Mouse (Mus musculus): ENCODE measurements around the gene Nedd4. TPM values are rescaled to one million over a fixed set of nuclear protein-coding genes. Genes with fewer than 3 reads are reported as not detected.

Gene Nedd4
- polyA plus RNA-seq, 1 experiment from 2014 or later = 564 TPM

GRCm38 (mm10) chr9:72696508-72696907, 34.4 kb downstream of the Nedd4 start:
- H3K9me3 ChIP-seq (ENCODE audit: control insufficient read depth, low read length) = no peaks in the 10 kb centered on the region
- H3K36me3 ChIP-seq (ENCODE audit: control insufficient read depth, insufficient read depth, low read length) = peaks cover 71% of the 10 kb centered on the region
- H3K27me3 ChIP-seq (ENCODE audit: control insufficient read depth, insufficient read depth, low read length) = no peaks in the 10 kb centered on the region
- H3K4me2 ChIP-seq (ENCODE audit: low read length) = no peak overlapping the region
- no peak for DNase-seq
- H3K4me3 ChIP-seq (replicated peaks; ENCODE audit: low read depth, low read length) = no peak overlapping the region
- no peak for ATAC-seq (ENCODE audit: low FRiP score, low TSS enrichment)
- H3K4me1 ChIP-seq (ENCODE audit: control insufficient read depth, insufficient read depth, low read length) = peaks cover 13% of the 10 kb centered on the region; the same call in 1 of the 2 replicates
- no peak overlapping the region for H3K27ac ChIP-seq (replicated peaks; ENCODE audit: low read depth, low read length)
- no peak overlapping the region for H3K9ac ChIP-seq (replicated peaks; ENCODE audit: low read length)
- WGBS = 82% methylated on average over 3 of the region's 3 CpGs

GRCm38 (mm10) chr9:72697779-72698178, 35.6 kb downstream of the Nedd4 start:
- no peak overlapping the region for H3K27ac ChIP-seq (replicated peaks; ENCODE audit: low read depth, low read length)
- H3K27me3 ChIP-seq (ENCODE audit: control insufficient read depth, insufficient read depth, low read length) = no peaks in the 10 kb centered on the region
- no peak overlapping the region for H3K9ac ChIP-seq (replicated peaks; ENCODE audit: low read length)
- peaks cover 75% of the 10 kb centered on the region for H3K36me3 ChIP-seq (ENCODE audit: control insufficient read depth, insufficient read depth, low read length)
- peaks cover 13% of the 10 kb centered on the region; the same call in 1 of the 2 replicates for H3K4me1 ChIP-seq (ENCODE audit: control insufficient read depth, insufficient read depth, low read length)
- no peak for DNase-seq
- no peak overlapping the region for H3K4me2 ChIP-seq (ENCODE audit: low read length)
- no peaks in the 10 kb centered on the region for H3K9me3 ChIP-seq (ENCODE audit: control insufficient read depth, low read length)
- H3K4me3 ChIP-seq (replicated peaks; ENCODE audit: low read depth, low read length) = no peak overlapping the region
- no peak for ATAC-seq (ENCODE audit: low FRiP score, low TSS enrichment)
- 95% methylated on average over 4 of the region's 4 CpGs for WGBS

GRCm38 (mm10) chr9:72699702-72700101, 37.6 kb downstream of the Nedd4 start:
- Histone ChIP-seq H3K9ac (replicated peaks; ENCODE audit: low read length) (no peak overlapping the region), H3K4me1 (ENCODE audit: control insufficient read depth, insufficient read depth, low read length) (peaks cover 13% of the 10 kb centered on the region; the same call in 1 of the 2 replicates), H3K27me3 (ENCODE audit: control insufficient read depth, insufficient read depth, low read length) (no peaks in the 10 kb centered on the region), H3K36me3 (ENCODE audit: control insufficient read depth, insufficient read depth, low read length) (peaks cover 70% of the 10 kb centered on the region), H3K27ac (replicated peaks; ENCODE audit: low read depth, low read length) (0 out of 2 replicates have a peak overlapping the region, but pooled peaks have one; percentile 21), H3K9me3 (ENCODE audit: control insufficient read depth, low read length) (no peaks in the 10 kb centered on the region), H3K4me2 (ENCODE audit: low read length) (no peak overlapping the region), H3K4me3 (replicated peaks; ENCODE audit: low read depth, low read length) (no peak overlapping the region)
- DNase-seq (no peak), ATAC-seq (ENCODE audit: low FRiP score, low TSS enrichment) (no peak)
- whole genome bisulfite sequencing = 75% methylated on average over 3 of the region's 3 CpGs

- DNase-seq = no peak
- H3K4me3 ChIP-seq (replicated peaks; ENCODE audit: low read depth, low read length) = no peak overlapping the region
- H3K4me1 ChIP-seq (ENCODE audit: control insufficient read depth, insufficient read depth, low read length) = peaks cover 9% of the 10 kb centered on the region; the same call in 1 of the 2 replicates
- H3K4me2 ChIP-seq (ENCODE audit: low read length) = no peak overlapping the region
- no peak overlapping the region for H3K27ac ChIP-seq (replicated peaks; ENCODE audit: low read depth, low read length)
- no peaks in the 10 kb centered on the region for H3K27me3 ChIP-seq (ENCODE audit: control insufficient read depth, insufficient read depth, low read length)
- H3K9me3 ChIP-seq (ENCODE audit: control insufficient read depth, low read length) = no peaks in the 10 kb centered on the region
- H3K9ac ChIP-seq (replicated peaks; ENCODE audit: low read length) = no peak overlapping the region
- no peak for ATAC-seq (ENCODE audit: low FRiP score, low TSS enrichment)
- H3K36me3 ChIP-seq (ENCODE audit: control insufficient read depth, insufficient read depth, low read length) = peaks cover 73% of the 10 kb centered on the region
- WGBS = 69% methylated on average over 8 of the region's 8 CpGs
These were observed 39.3 kb downstream of the Nedd4 start for GRCm38 (mm10) chr9:72701441-72701840.

- 47% methylated on average over 2 of the region's 2 CpGs for WGBS
These were observed 39.9 kb downstream of the Nedd4 start for GRCm38 (mm10) chr9:72702075-72702474.

DNA sequence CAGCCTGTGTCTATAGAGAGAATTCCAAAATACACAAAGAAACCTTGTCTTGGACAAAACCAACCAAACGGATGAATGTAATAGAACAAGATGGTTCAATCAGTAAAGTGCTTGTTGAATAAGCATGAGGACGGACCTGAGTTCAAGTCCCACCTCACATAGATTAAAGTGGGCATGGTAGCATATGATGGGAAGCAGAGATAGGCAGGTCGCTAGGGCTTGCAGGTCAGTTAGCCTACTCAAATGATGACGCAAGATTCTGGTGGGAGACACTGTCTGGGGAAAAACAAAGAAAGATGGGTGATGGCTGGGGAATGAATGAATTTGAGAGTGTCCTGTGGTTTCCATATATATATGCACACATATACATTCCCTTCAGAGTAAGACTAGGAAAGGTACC, 41.0 kb downstream of the Nedd4 start:
- ATAC-seq (ENCODE audit: low FRiP score, low TSS enrichment) (no peak), DNase-seq (no peak)
- Histone ChIP-seq H3K4me2 (ENCODE audit: low read length) (no peak overlapping the region), H3K36me3 (ENCODE audit: control insufficient read depth, insufficient read depth, low read length) (peaks cover 71% of the 10 kb centered on the region), H3K9me3 (ENCODE audit: control insufficient read depth, low read length) (no peaks in the 10 kb centered on the region), H3K9ac (replicated peaks; ENCODE audit: low read length) (no peak overlapping the region), H3K27me3 (ENCODE audit: control insufficient read depth, insufficient read depth, low read length) (no peaks in the 10 kb centered on the region), H3K4me1 (ENCODE audit: control insufficient read depth, insufficient read depth, low read length) (peaks cover 9% of the 10 kb centered on the region; the same call in 1 of the 2 replicates), H3K27ac (replicated peaks; ENCODE audit: low read depth, low read length) (no peak overlapping the region), H3K4me3 (replicated peaks; ENCODE audit: low read depth, low read length) (no peak overlapping the region)
- WGBS = 94% methylated on average over 4 of the region's 4 CpGs

More at GRCm38 (mm10) chr9:72702075-72702474, 39.9 kb downstream of the Nedd4 start:
- H3K36me3 ChIP-seq (ENCODE audit: control insufficient read depth, insufficient read depth, low read length) = peaks cover 71% of the 10 kb centered on the region
- 0 out of 2 replicates have a peak overlapping the region, but pooled peaks have one; percentile 32 for H3K27ac ChIP-seq (replicated peaks; ENCODE audit: low read depth, low read length)
- no peak overlapping the region for H3K4me2 ChIP-seq (ENCODE audit: low read length)
- no peaks in the 10 kb centered on the region for H3K9me3 ChIP-seq (ENCODE audit: control insufficient read depth, low read length)
- no peak overlapping the region for H3K9ac ChIP-seq (replicated peaks; ENCODE audit: low read length)
- no peaks in the 10 kb centered on the region for H3K27me3 ChIP-seq (ENCODE audit: control insufficient read depth, insufficient read depth, low read length)
- no peak for ATAC-seq (ENCODE audit: low FRiP score, low TSS enrichment)
- DNase-seq = peak; percentile 38
- H3K4me3 ChIP-seq (replicated peaks; ENCODE audit: low read depth, low read length) = no peak overlapping the region
- peaks cover 9% of the 10 kb centered on the region; the same call in 1 of the 2 replicates for H3K4me1 ChIP-seq (ENCODE audit: control insufficient read depth, insufficient read depth, low read length)

GRCm38 (mm10) chr9:72703754-72704153, 41.6 kb downstream of the Nedd4 start:
- WGBS = 83% methylated on average over 6 of the region's 6 CpGs
- H3K36me3 ChIP-seq (ENCODE audit: control insufficient read depth, insufficient read depth, low read length) = peaks cover 70% of the 10 kb centered on the region

DNA sequence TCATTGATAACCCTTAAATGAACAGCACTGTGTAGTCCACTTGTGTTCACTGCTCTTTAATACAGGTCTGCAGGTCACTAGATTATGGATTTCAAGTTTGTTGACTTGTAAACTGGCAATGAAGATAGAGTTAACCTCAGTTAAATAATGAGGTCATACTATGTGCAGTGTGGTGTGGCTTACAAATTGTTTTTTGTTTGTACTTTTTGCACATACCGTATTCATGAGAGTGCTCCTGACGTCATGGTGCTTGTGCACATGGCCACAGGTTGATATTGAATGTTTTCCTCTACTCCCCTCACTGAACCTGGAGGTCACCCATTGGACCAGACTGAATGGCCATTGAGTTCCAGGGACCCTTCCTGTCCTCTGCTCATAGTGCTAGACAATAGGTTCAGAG, 43.1 kb downstream of the Nedd4 start:
- Histone ChIP-seq H3K36me3 (ENCODE audit: control insufficient read depth, insufficient read depth, low read length) (peaks cover 73% of the 10 kb centered on the region), H3K27ac (replicated peaks; ENCODE audit: low read depth, low read length) (no peak overlapping the region), H3K4me3 (replicated peaks; ENCODE audit: low read depth, low read length) (no peak overlapping the region), H3K9ac (replicated peaks; ENCODE audit: low read length) (no peak overlapping the region), H3K27me3 (ENCODE audit: control insufficient read depth, insufficient read depth, low read length) (no peaks in the 10 kb centered on the region), H3K9me3 (ENCODE audit: control insufficient read depth, low read length) (no peaks in the 10 kb centered on the region), H3K4me2 (ENCODE audit: low read length) (no peak overlapping the region), H3K4me1 (ENCODE audit: control insufficient read depth, insufficient read depth, low read length) (no peaks in the 10 kb centered on the region)
- DNase-seq (no peak), ATAC-seq (ENCODE audit: low FRiP score, low TSS enrichment) (no peak)
- 82% methylated on average over 2 of the region's 2 CpGs for WGBS

More at GRCm38 (mm10) chr9:72703754-72704153, 41.6 kb downstream of the Nedd4 start:
- H3K4me3 ChIP-seq (replicated peaks; ENCODE audit: low read depth, low read length) = no peak overlapping the region
- no peaks in the 10 kb centered on the region for H3K9me3 ChIP-seq (ENCODE audit: control insufficient read depth, low read length)
- H3K4me2 ChIP-seq (ENCODE audit: low read length) = no peak overlapping the region
- no peak for DNase-seq
- no peak overlapping the region for H3K27ac ChIP-seq (replicated peaks; ENCODE audit: low read depth, low read length)
- H3K9ac ChIP-seq (replicated peaks; ENCODE audit: low read length) = no peak overlapping the region
- peaks cover 9% of the 10 kb centered on the region; the same call in 1 of the 2 replicates for H3K4me1 ChIP-seq (ENCODE audit: control insufficient read depth, insufficient read depth, low read length)
- no peaks in the 10 kb centered on the region for H3K27me3 ChIP-seq (ENCODE audit: control insufficient read depth, insufficient read depth, low read length)
- ATAC-seq (ENCODE audit: low FRiP score, low TSS enrichment) = no peak

DNA sequence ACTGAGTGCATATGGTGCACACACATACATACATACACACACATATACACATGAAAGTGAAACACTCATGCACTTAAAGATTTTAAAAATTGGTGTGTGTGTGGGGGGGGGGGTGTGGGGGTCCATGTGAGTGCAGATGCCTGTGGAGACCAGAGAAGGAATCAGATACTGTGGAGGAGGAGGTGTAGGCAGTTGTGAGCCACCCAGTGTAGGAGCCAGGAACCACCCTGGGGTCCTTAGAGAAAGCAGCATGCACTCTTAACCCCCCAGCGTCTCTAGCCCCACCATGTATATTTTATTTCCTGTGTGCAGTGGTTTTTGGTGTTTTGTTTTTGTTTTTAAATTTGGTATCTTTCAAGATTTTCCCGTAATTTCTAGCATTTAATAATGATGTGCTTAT, 45.9 kb downstream of the Nedd4 start:
- Histone ChIP-seq H3K4me2 (ENCODE audit: low read length) (no peak overlapping the region), H3K27me3 (ENCODE audit: control insufficient read depth, insufficient read depth, low read length) (no peaks in the 10 kb centered on the region), H3K27ac (replicated peaks; ENCODE audit: low read depth, low read length) (no peak overlapping the region), H3K4me3 (replicated peaks; ENCODE audit: low read depth, low read length) (no peak overlapping the region), H3K36me3 (ENCODE audit: control insufficient read depth, insufficient read depth, low read length) (peaks cover 81% of the 10 kb centered on the region), H3K4me1 (ENCODE audit: control insufficient read depth, insufficient read depth, low read length) (no peaks in the 10 kb centered on the region), H3K9me3 (ENCODE audit: control insufficient read depth, low read length) (no peaks in the 10 kb centered on the region), H3K9ac (replicated peaks; ENCODE audit: low read length) (no peak overlapping the region)
- 91% methylated on average over 2 of the region's 2 CpGs for WGBS
- ATAC-seq (ENCODE audit: low FRiP score, low TSS enrichment) (no peak), DNase-seq (no peak)
